Mouse (Mus musculus): ENCODE measurements around the gene Gm20388. TPM values are rescaled to one million over a fixed set of nuclear protein-coding genes. Genes with fewer than 3 reads are reported as not detected.

Gene Gm20388
- total RNA-seq, 1 experiment from 2014 or later, result 18.4 TPM

DNA sequence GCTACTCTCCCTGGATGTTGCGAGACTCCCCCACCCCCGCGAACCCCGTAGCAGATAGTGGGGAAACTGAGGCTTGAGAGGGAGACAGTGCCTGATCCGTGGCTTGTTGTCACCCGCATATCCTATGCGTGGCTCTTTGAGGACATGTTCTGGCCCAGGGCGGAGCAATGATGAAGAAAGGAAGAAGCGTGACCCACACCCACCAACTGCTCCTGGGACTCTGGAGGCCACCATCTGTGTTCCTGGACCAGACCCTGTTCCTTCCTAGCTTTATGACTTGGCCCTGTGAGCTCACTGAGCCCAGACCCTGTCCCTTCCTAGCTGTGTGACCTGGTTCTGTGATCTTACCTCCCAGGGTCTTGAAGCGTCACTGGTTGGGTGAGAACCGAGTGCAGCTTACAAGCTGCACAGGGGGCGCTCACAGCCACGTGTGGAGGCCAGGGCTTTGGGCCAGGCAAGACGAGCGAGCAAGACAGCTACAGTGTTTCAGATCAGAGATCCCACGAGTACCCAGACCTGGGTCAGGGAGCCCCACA is 366.3 kb downstream of the Gm20388 start:
- peak; percentile 15 to 34 for ATAC-seq (replicated peaks in 1 of 2; ENCODE audit: insufficient read depth in 1 of 2, low FRiP score in 2 of 2, low TSS enrichment in 1 of 2, low read depth in 1 of 2, poor library complexity in 2 of 2, severe bottlenecking in 2 of 2)

DNA sequence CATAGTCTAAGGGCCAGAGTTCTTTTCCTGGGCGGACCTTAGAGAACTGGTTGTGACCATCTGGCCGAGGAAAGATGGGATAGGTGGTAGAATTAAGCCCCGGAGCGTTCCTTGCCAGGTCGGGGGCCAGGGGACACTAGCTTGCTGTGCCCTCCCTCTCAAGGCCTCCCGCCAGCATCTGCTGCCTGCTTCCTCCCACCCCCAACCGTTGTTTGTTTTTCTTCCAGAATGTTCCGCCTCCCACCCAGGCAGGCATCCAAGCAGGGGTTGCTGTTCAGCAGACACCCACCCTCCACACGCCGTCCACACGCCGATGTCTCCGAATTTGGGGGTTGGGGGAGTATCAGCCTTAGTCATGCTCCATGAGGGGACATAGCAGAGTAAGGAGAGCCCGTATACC is 367.4 kb downstream of the Gm20388 start:
- ATAC-seq (replicated peaks in 1 of 2; ENCODE audit: insufficient read depth in 1 of 2, low FRiP score in 2 of 2, low TSS enrichment in 1 of 2, low read depth in 1 of 2, poor library complexity in 2 of 2, severe bottlenecking in 2 of 2), result no peak

DNA sequence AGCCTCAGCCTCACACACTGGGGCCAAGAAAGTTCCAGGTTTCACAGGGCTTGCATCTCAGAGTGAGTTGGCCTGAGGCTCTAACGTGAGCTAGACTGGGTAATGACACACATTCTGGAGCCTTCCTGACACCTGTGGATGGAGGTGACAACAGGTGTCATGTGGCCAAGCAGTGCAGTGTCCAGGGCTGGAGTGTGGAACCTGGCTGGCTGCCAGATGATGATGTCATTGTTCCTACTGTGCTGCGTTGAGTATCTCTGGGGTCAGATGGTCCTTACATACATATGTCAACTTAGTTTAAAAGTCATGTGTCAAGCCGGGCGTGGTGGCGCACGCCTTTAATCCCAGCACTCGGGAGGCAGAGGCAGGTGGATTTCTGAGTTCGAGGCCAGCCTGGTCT is 368.8 kb downstream of the Gm20388 start:
- ATAC-seq (replicated peaks in 1 of 2; ENCODE audit: insufficient read depth in 1 of 2, low FRiP score in 2 of 2, low TSS enrichment in 1 of 2, low read depth in 1 of 2, poor library complexity in 2 of 2, severe bottlenecking in 2 of 2), result no peak

DNA sequence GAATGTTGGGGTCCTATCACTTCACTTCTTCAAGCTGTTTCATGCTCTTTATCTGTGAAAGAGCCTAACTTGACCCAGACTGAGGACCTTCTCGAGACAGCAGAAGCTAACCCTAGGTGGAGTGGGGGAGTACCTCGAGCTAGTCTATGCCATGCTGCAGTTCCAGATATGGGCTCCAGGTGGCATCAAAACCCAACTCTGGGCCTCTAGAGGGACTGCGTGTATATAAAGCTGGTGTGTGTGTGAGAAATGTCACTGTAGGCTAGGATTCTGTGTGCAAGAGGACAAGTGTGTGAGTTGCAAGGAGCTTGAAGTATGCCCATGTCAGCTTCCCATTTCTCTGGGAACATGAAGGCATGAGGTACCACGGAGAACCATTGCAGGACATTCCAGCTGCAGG is 370.8 kb downstream of the Gm20388 start:
- peak; percentile 19 to 35; a peak in 1 of 4 replicates for ATAC-seq (replicated peaks in 1 of 2; ENCODE audit: insufficient read depth in 1 of 2, low FRiP score in 2 of 2, low TSS enrichment in 1 of 2, low read depth in 1 of 2, poor library complexity in 2 of 2, severe bottlenecking in 2 of 2)

DNA sequence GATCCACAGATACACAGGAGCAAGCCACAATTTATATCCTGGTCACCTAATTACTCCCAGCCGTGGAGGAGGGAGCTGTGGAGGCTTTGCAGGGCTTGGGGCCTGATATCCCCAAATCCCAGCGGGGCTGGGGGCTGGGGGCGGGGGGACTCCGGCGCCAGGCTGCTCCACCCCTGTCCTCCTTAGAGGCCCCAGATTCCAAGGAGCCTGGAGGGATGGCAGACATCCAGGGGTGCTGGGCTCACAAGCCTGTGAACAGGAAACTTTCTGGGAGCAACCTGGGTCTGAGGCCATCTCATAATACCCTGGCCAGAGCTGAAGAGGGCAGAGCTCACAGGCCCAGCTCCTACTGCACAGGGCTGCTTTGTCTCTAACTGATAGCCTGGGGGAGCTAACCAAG is 371.8 kb downstream of the Gm20388 start:
- no peak for ATAC-seq (replicated peaks in 1 of 2; ENCODE audit: insufficient read depth in 1 of 2, low FRiP score in 2 of 2, low TSS enrichment in 1 of 2, low read depth in 1 of 2, poor library complexity in 2 of 2, severe bottlenecking in 2 of 2)

- no peak for ATAC-seq (replicated peaks in 1 of 2; ENCODE audit: insufficient read depth in 1 of 2, low FRiP score in 2 of 2, low TSS enrichment in 1 of 2, low read depth in 1 of 2, poor library complexity in 2 of 2, severe bottlenecking in 2 of 2)
These were observed 373.6 kb downstream of the Gm20388 start for GRCm38 (mm10) chr8:120284265-120284664.

GRCm38 (mm10) chr8:120285033-120285432 is 374.4 kb downstream of the Gm20388 start:
- ATAC-seq (replicated peaks in 1 of 2; ENCODE audit: insufficient read depth in 1 of 2, low FRiP score in 2 of 2, low TSS enrichment in 1 of 2, low read depth in 1 of 2, poor library complexity in 2 of 2, severe bottlenecking in 2 of 2), result peak; percentile 85 to 90

- ATAC-seq (replicated peaks in 1 of 2; ENCODE audit: insufficient read depth in 1 of 2, low FRiP score in 2 of 2, low TSS enrichment in 1 of 2, low read depth in 1 of 2, poor library complexity in 2 of 2, severe bottlenecking in 2 of 2), result no peak
These were observed 375.2 kb downstream of the Gm20388 start for GRCm38 (mm10) chr8:120285878-120286277.

- peak; percentile 48 to 50; a peak in 3 of 4 replicates for ATAC-seq (replicated peaks in 1 of 2; ENCODE audit: insufficient read depth in 1 of 2, low FRiP score in 2 of 2, low TSS enrichment in 1 of 2, low read depth in 1 of 2, poor library complexity in 2 of 2, severe bottlenecking in 2 of 2)
These were observed 377.7 kb downstream of the Gm20388 start for GRCm38 (mm10) chr8:120288122-120288908.

DNA sequence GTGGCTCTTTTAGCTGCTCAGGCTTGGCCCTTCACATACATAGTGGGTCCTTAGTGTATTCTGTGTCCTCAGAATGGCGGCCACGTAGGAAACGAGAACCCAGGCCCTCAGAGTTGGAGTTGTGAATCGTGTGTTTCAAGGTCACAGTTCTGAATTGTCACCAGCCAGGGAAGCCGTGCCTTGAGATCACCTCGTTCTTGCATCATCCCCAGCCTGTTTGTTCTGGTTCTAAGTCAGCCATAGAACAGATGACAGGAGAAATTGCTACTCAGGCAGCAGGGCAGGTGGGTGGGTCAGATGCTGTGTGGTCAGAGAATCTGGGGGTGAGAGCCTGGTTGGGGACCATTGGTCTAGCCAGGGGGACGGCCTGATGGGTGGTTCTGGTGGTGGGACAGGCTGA is 378.6 kb downstream of the Gm20388 start:
- no peak for ATAC-seq (replicated peaks in 1 of 2; ENCODE audit: insufficient read depth in 1 of 2, low FRiP score in 2 of 2, low TSS enrichment in 1 of 2, low read depth in 1 of 2, poor library complexity in 2 of 2, severe bottlenecking in 2 of 2)

GRCm38 (mm10) chr8:120289698-120290181 is 379.1 kb downstream of the Gm20388 start:
- ATAC-seq (replicated peaks in 1 of 2; ENCODE audit: insufficient read depth in 1 of 2, low FRiP score in 2 of 2, low TSS enrichment in 1 of 2, low read depth in 1 of 2, poor library complexity in 2 of 2, severe bottlenecking in 2 of 2), result no peak

DNA sequence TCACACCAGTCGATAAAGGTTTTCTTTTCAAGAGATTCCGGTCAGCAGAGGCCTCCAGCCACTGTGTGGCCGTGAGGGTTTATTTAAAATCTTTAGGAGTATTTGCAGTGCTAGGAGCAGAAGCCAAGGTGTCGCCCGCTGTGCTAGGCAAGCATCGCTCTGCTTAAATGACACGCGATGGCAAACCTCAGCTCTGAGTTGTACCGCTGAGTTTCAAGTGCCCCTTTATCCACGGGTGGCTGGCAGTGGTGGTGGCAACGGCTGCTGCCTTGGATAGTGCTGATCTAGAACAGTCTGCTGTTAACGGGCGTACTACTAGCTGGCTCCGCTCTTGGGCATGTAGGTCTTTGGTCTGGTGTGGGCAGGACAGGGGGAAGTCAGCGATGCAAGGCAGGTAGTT is 380.0 kb downstream of the Gm20388 start:
- ATAC-seq (replicated peaks in 1 of 2; ENCODE audit: insufficient read depth in 1 of 2, low FRiP score in 2 of 2, low TSS enrichment in 1 of 2, low read depth in 1 of 2, poor library complexity in 2 of 2, severe bottlenecking in 2 of 2), result no peak

GRCm38 (mm10) chr8:120291650-120292049 is 381.0 kb downstream of the Gm20388 start:
- ATAC-seq (replicated peaks in 1 of 2; ENCODE audit: insufficient read depth in 1 of 2, low FRiP score in 2 of 2, low TSS enrichment in 1 of 2, low read depth in 1 of 2, poor library complexity in 2 of 2, severe bottlenecking in 2 of 2), result no peak

- no peak for ATAC-seq (replicated peaks in 1 of 2; ENCODE audit: insufficient read depth in 1 of 2, low FRiP score in 2 of 2, low TSS enrichment in 1 of 2, low read depth in 1 of 2, poor library complexity in 2 of 2, severe bottlenecking in 2 of 2)
These were observed 381.9 kb downstream of the Gm20388 start for GRCm38 (mm10) chr8:120292316-120293107.

DNA sequence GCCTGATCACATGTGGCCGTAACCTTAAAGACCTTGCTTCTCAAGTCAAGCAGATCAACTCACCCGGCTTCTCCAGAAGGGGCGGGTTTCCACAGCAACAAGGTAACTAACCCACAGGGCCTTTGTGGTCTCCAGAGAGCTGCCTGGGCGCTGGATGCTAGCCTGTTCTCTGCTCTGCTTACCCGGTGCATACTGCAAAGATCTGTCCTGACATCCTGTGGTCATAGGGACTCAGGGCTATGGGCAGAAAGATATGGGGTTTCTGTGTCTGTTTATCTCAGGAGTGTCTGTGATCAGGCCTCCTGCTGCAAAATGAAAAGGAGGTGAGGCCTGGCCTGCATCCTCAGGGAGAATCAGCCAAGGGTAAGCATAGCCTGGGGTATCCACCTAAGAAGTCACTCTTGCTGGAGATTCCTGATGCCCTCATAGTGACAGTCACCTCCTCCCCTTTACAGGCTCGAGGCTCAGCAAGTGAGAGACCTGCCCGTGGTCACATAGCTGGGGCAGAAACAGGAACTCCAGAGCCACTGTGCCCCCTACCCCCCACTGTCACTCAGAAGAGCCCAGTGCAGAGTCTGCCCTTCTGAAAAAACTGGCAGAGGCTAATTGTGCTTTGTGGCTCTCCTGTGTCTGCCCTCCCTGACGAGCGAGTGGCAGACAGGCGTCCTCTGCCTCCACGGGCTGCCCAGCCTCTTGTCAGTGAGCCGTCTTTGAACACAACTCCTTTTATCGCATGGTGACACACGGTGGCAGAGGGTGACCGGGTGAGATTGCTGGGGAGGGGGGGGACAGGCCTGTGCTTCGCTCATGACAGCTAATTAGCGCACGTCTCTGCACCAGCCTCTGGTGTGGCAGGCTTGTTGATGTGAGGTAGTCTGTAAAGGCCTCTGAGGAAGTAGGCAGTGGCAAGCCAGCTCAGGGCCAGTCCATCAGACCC is 383.0 kb downstream of the Gm20388 start:
- peak; percentile 51 to 61 for ATAC-seq (replicated peaks in 1 of 2; ENCODE audit: insufficient read depth in 1 of 2, low FRiP score in 2 of 2, low TSS enrichment in 1 of 2, low read depth in 1 of 2, poor library complexity in 2 of 2, severe bottlenecking in 2 of 2)

DNA sequence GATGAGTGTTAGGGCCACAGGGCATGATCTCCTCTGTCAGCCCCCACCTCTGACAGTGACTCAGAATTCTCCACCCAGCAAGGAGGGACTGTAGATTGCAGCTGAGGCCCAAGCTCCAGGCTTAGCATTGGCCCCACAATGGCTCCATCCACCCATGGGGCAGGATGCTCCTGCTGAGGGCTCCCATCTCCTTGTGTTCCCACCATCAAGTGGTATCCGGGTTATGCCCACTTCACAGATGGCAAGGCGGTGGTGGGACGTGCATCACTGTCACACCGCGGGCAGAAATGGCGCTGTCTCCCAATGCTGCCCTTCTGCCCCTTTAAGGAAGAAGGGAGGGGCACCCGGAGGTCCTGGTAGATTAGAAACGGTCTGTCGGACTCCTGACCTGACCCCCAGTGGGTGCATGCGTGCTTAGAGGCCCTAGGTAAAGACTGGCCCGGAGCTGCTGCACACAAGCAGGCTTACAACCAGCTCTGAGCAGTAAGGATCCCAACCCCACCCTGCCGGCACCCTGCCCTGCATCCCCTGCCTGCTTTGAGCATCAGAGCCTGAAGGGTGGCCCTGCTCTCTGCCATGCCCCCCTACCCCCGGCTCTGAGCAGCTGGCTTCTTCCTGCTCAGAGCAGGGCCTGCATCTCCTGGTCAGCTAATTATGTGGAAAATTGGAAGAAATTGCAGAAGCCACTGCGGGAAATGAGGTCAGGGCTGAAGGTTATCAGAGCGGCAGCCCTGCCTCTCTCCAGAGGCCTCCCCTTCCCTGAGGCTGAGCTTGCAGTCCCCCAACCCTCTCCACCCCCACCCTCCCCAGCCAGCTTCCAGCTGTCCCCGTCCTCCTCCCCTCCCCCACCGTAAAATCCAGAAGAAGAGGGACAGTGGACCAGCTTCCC is 384.6 kb downstream of the Gm20388 start:
- no peak for ATAC-seq (replicated peaks in 1 of 2; ENCODE audit: insufficient read depth in 1 of 2, low FRiP score in 2 of 2, low TSS enrichment in 1 of 2, low read depth in 1 of 2, poor library complexity in 2 of 2, severe bottlenecking in 2 of 2)
